Mouse (Mus musculus): ENCODE data around the gene Tpi1.

The Tpi1 gene

GRCm38 (mm10) chr6:124813933-124814332 lies at the start of gene Tpi1:
Tpi1 (minus strand) TSS chr6:124814296.
- DNase-seq (ENCODE audit: inconsistent age in 2 of 2, low spot score in 1 of 2) = peak; percentile 94 to 98

- no peak for DNase-seq (ENCODE audit: inconsistent age in 2 of 2, low spot score in 1 of 2)
These were observed 49.1 kb upstream of the Tpi1 start for GRCm38 (mm10) chr6:124863125-124863657.

- no peak for DNase-seq (ENCODE audit: inconsistent age in 2 of 2, low spot score in 1 of 2)
These were observed 48.5 kb upstream of the Tpi1 start for GRCm38 (mm10) chr6:124862406-124863124.

GRCm38 (mm10) chr6:124861802-124862201 lies 47.7 kb upstream of the Tpi1 start:
- no peak for DNase-seq (ENCODE audit: inconsistent age in 2 of 2, low spot score in 1 of 2)

GRCm38 (mm10) chr6:124861266-124861665 lies 47.2 kb upstream of the Tpi1 start:
- no peak for DNase-seq (ENCODE audit: inconsistent age in 2 of 2, low spot score in 1 of 2)

GRCm38 (mm10) chr6:124860511-124860910 lies 46.4 kb upstream of the Tpi1 start:
- no peak for DNase-seq (ENCODE audit: inconsistent age in 2 of 2, low spot score in 1 of 2)

GRCm38 (mm10) chr6:124859725-124860124 lies 45.6 kb upstream of the Tpi1 start:
- peak; percentile 84 to 96 for DNase-seq (ENCODE audit: inconsistent age in 2 of 2, low spot score in 1 of 2)

GRCm38 (mm10) chr6:124858561-124859318 lies 44.6 kb upstream of the Tpi1 start:
- DNase-seq (ENCODE audit: inconsistent age in 2 of 2, low spot score in 1 of 2) = peak in 1 of 2 experiments; percentile 33

- DNase-seq (ENCODE audit: inconsistent age in 2 of 2, low spot score in 1 of 2) = no peak
These were observed 43.9 kb upstream of the Tpi1 start for GRCm38 (mm10) chr6:124857840-124858530.

- peak; percentile 83 to 92 for DNase-seq (ENCODE audit: inconsistent age in 2 of 2, low spot score in 1 of 2)
These were observed 43.1 kb upstream of the Tpi1 start, which contains the start of gene P3h3 for GRCm38 (mm10) chr6:124856916-124857839. P3h3 (minus strand) TSS chr6:124857752.

GRCm38 (mm10) chr6:124856321-124856720 lies 42.2 kb upstream of the Tpi1 start:
- peak in 1 of 2 experiments; percentile 39 for DNase-seq (ENCODE audit: inconsistent age in 2 of 2, low spot score in 1 of 2)

GRCm38 (mm10) chr6:124854647-124855046 lies 40.6 kb upstream of the Tpi1 start:
- DNase-seq (ENCODE audit: inconsistent age in 2 of 2, low spot score in 1 of 2) = no peak

GRCm38 (mm10) chr6:124850535-124850934 lies 36.4 kb upstream of the Tpi1 start:
- DNase-seq (ENCODE audit: inconsistent age in 2 of 2, low spot score in 1 of 2) = no peak

- DNase-seq (ENCODE audit: inconsistent age in 2 of 2, low spot score in 1 of 2) = peak; percentile 87 to 97
These were observed 33.2 kb upstream of the Tpi1 start for GRCm38 (mm10) chr6:124847305-124847704.

- peak in 1 of 2 experiments; percentile 72 for DNase-seq (ENCODE audit: inconsistent age in 2 of 2, low spot score in 1 of 2)
These were observed 26.4 kb upstream of the Tpi1 start, which contains the start of gene Gnb3 for GRCm38 (mm10) chr6:124840241-124841167. Gnb3 (minus strand) TSS chr6:124840275.

- DNase-seq (ENCODE audit: inconsistent age in 2 of 2, low spot score in 1 of 2) = peak in 1 of 2 experiments; percentile 38
These were observed 25.7 kb upstream of the Tpi1 start for GRCm38 (mm10) chr6:124839805-124840204.

GRCm38 (mm10) chr6:124836411-124836810 lies 22.3 kb upstream of the Tpi1 start:
- DNase-seq (ENCODE audit: inconsistent age in 2 of 2, low spot score in 1 of 2) = peak in 1 of 2 experiments; percentile 23

- DNase-seq (ENCODE audit: inconsistent age in 2 of 2, low spot score in 1 of 2) = peak in 1 of 2 experiments; percentile 25
These were observed 21.4 kb upstream of the Tpi1 start for GRCm38 (mm10) chr6:124835531-124835930.

- peak in 1 of 2 experiments; percentile 67 for DNase-seq (ENCODE audit: inconsistent age in 2 of 2, low spot score in 1 of 2)
These were observed 20.5 kb upstream of the Tpi1 start for GRCm38 (mm10) chr6:124834512-124835081.

Measured in adrenal gland, adult (tissue).